Mouse (Mus musculus): ENCODE results near the gene Olfr972.

DNA sequence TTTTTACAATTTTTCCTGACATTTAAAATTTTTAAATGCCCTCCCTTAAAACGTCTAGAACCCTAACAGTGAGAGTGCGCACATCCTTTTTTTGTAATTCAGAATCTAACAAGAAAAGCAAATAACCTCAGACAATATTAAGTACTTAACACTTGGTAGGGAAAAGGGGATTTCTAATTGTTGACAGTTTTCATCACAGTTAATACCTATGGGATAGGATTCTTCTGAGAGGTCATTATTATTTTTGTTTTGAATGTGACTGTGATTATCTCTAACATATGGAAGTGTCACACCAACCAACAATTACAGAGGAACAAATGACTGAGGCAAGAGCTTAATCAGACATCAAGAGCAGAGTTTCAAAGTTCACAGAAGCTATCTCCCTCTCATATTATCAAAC lies 40.8 kb downstream of the Olfr972 start, which contains the start of gene Olfr229:
- TF ChIP-seq CTCF (IDR thresholded peaks at IDR 0.05; ENCODE audit: low read depth) (no peak), EP300 (optimal IDR thresholded peaks at IDR 0.05) (no peak)
